Mouse (Mus musculus) brown adipose tissue, adult 24 weeks (tissue): ENCODE data around the gene Mmd. TPM values are rescaled to one million over a fixed set of nuclear protein-coding genes. Genes with fewer than 3 reads are reported as not detected.

Source experiments
- polyA plus RNA-seq: library from polyadenylated mRNA; stranded (reverse); fragments of >200 nt; gene quantifications from 2 replicates; pipeline ENCODE4 v1.2.4, GENCODE M21; 2012; ENCODE audit not compliant: missing spikeins, insufficient read depth, insufficient read length

Mmd gene
- polyA plus RNA-seq, 1 experiment, result 375 TPM

Other genes with a start within 250 kb of the Mmd start
- gene Pctp, start 246.6 kb upstream of the Mmd start, polyA plus RNA-seq, result 6.2 and 11.4 TPM in 2 replicates
- 4.9 and 9.5 TPM in 2 replicates for gene Tmem100, start 219.1 kb upstream of the Mmd start, polyA plus RNA-seq
- 35.7 and 36.5 TPM in 2 replicates for gene Gm45716, start 61.8 kb upstream of the Mmd start, polyA plus RNA-seq
- gene Hlf, start 141.4 kb downstream of the Mmd start, polyA plus RNA-seq, result 12.9 and 32.9 TPM in 2 replicates